ENCODE assay signal across 9 mouse cellular contexts in genomic region chr2:142882871-142883624, GRCm38 (mm10). TPM values are rescaled to one million over a fixed set of nuclear protein-coding genes. Genes with fewer than 3 reads are reported as not detected.
DNase-seq lines count a peak whose midpoint lies in the region; ATAC-seq and TF ChIP-seq lines count a peak whose summit lies in the region.
"Had no signal": no experiment of that assay in that cellular context is flagged by ENCODE, and none has a peak within 500 bp of the region (broad histone marks: within the 10 kb centered on the region; RNA-seq: fewer than 3 reads in every experiment).

No protein-coding gene starts in this region.

- no peak overlapping the region for H3K27ac ChIP-seq in midbrain, embryonic 13.5 days
- H3K27ac ChIP-seq in midbrain, embryonic 16.5 days (ENCODE audit: low read length): no peak overlapping the region
- peak overlapping the region; percentile 61 for H3K27ac ChIP-seq in kidney, embryonic 15.5 days
- H3K27ac ChIP-seq in layer of hippocampus, adult 2 months: no peak overlapping the region
- H3K27ac ChIP-seq: forebrain, embryonic 15.5 days had no signal

- H3K36me3 ChIP-seq in midbrain, embryonic 13.5 days: no peaks in the 10 kb centered on the region
- H3K36me3 ChIP-seq in midbrain, embryonic 16.5 days (ENCODE audit: control insufficient read depth, insufficient read depth, low read length): no peaks in the 10 kb centered on the region
- H3K36me3 ChIP-seq in kidney, embryonic 15.5 days: no peaks in the 10 kb centered on the region
- H3K36me3 ChIP-seq: forebrain, embryonic 15.5 days had no signal

- TF ChIP-seq CTCF in layer of hippocampus, adult 2 months (conservative IDR thresholded peaks at IDR 0.05): no peak

- no peak overlapping the region for H3K9ac ChIP-seq in midbrain, embryonic 13.5 days (replicated peaks)
- no peak overlapping the region for H3K9ac ChIP-seq in midbrain, embryonic 16.5 days (ENCODE audit: low read depth, low read length)
- no peak overlapping the region for H3K9ac ChIP-seq in kidney, embryonic 15.5 days
- H3K9ac ChIP-seq: forebrain, embryonic 15.5 days had no signal

- 58% methylated on average over 7 of the region's 7 CpGs for WGBS in midbrain, embryonic 13.5 days
- WGBS in midbrain, embryonic 16.5 days: 62% methylated on average over 7 of the region's 7 CpGs
- WGBS in kidney, embryonic 15.5 days: 44% methylated on average over 7 of the region's 7 CpGs

- H3K27me3 ChIP-seq in midbrain, embryonic 13.5 days: no peaks in the 10 kb centered on the region
- no peaks in the 10 kb centered on the region for H3K27me3 ChIP-seq in midbrain, embryonic 16.5 days (ENCODE audit: control insufficient read depth, insufficient read depth, low read depth, low read length)
- no peaks in the 10 kb centered on the region for H3K27me3 ChIP-seq in kidney, embryonic 15.5 days
- H3K27me3 ChIP-seq: forebrain, embryonic 15.5 days had no signal

- 0 out of 2 replicates have a peak, but pooled peaks have one; percentile 45 for ATAC-seq in midbrain, embryonic 13.5 days
- no peak for ATAC-seq in midbrain, embryonic 16.5 days
- ATAC-seq in kidney, embryonic 15.5 days (replicated peaks; ENCODE audit: low FRiP score): peak; percentile 68
- no peak for ATAC-seq in megakaryocyte progenitor cell, adult 5-6 weeks (replicated peaks; ENCODE audit: poor library complexity)
- ATAC-seq: forebrain, embryonic 15.5 days; intestine, postnatal 0 days had no signal

- no peak overlapping the region for H3K4me3 ChIP-seq in midbrain, embryonic 13.5 days (replicated peaks)
- H3K4me3 ChIP-seq in midbrain, embryonic 16.5 days (ENCODE audit: low read depth, low read length): no peak overlapping the region
- no peak overlapping the region for H3K4me3 ChIP-seq in kidney, embryonic 15.5 days (replicated peaks)
- H3K4me3 ChIP-seq in layer of hippocampus, adult 2 months: no peak overlapping the region
- H3K4me3 ChIP-seq: forebrain, embryonic 15.5 days had no signal

- H3K4me2 ChIP-seq in midbrain, embryonic 13.5 days (replicated peaks): no peak overlapping the region
- no peak overlapping the region for H3K4me2 ChIP-seq in midbrain, embryonic 16.5 days (ENCODE audit: low read length)
- no peak overlapping the region for H3K4me2 ChIP-seq in kidney, embryonic 15.5 days
- H3K4me2 ChIP-seq: forebrain, embryonic 15.5 days had no signal

- DNase-seq in frontal cortex, adult 2 months (ENCODE audit: extremely low spot score in 1 of 2, low spot score in 1 of 2): peak; percentile 41 to 46
- no peak for DNase-seq in frontal cortex, postnatal 25 days (ENCODE audit: low spot score in 2 of 2)
- DNase-seq in layer of hippocampus, adult 2 months (ENCODE audit: low spot score in 2 of 2): no peak

- no peaks in the 10 kb centered on the region for H3K9me3 ChIP-seq in midbrain, embryonic 13.5 days
- H3K9me3 ChIP-seq in midbrain, embryonic 16.5 days (replicated peaks; ENCODE audit: control insufficient read depth, low read length, poor library complexity, severe bottlenecking): no peaks in the 10 kb centered on the region
- H3K9me3 ChIP-seq in kidney, embryonic 15.5 days (replicated peaks): no peaks in the 10 kb centered on the region
- H3K9me3 ChIP-seq: forebrain, embryonic 15.5 days had no signal

- H3K4me1 ChIP-seq in midbrain, embryonic 13.5 days (replicated peaks): no peaks in the 10 kb centered on the region
- H3K4me1 ChIP-seq in midbrain, embryonic 16.5 days (ENCODE audit: control insufficient read depth, insufficient read depth, low read length): no peaks in the 10 kb centered on the region
- H3K4me1 ChIP-seq in kidney, embryonic 15.5 days: peaks cover 51% of the 10 kb centered on the region
- H3K4me1 ChIP-seq: forebrain, embryonic 15.5 days had no signal

RNA-seq across cellular contexts. Expression of gene Kif16b, which starts 18.3 kb away (rescaled TPM):
- 6.6 and 8.0 TPM in 2 replicates for polyA plus RNA-seq in frontal cortex, adult 2 months (2012; rRNA removed)
- 3.7 and 3.9 TPM in 2 replicates for polyA plus RNA-seq in midbrain, embryonic 13.5 days (2015; fragmentation: Nextera tagmentation; extraction: Ambion mirVana)
- 3.6 and 4.2 TPM in 2 replicates for polyA plus RNA-seq in midbrain, embryonic 16.5 days (2015; fragmentation: Nextera tagmentation; extraction: Ambion mirVana)
- polyA plus RNA-seq in kidney, embryonic 15.5 days (2015; fragmentation: Nextera tagmentation; extraction: Ambion mirVana): 15.1 and 17.0 TPM in 2 replicates
- 10 to 100 TPM; 10.3 to 11.8 TPM for total RNA-seq in layer of hippocampus, adult 2 months (2021)
- 10.9 and 17.4 TPM in 2 replicates for total RNA-seq in megakaryocyte progenitor cell, adult 5-6 weeks (2015)
- 18.1 and 23.9 TPM in 2 replicates for total RNA-seq in megakaryocyte progenitor cell, adult 5-6 weeks (2017)

Comparison
In these comparisons a context has a peak if more than half of its experiments do, and no peak if none do; other contexts are left out.
1. DNase-seq: peak in frontal cortex, adult 2 months (2 of 2); none in frontal cortex, postnatal 25 days (0 of 2) and layer of hippocampus, adult 2 months (0 of 2).
2. ATAC-seq: peak in midbrain, embryonic 13.5 days (single experiment) and kidney, embryonic 15.5 days (single experiment); none in midbrain, embryonic 16.5 days (single experiment) and megakaryocyte progenitor cell, adult 5-6 weeks (single experiment).